Mouse (Mus musculus) cortical plate, adult 2 months (tissue): Measurements from ENCODE around the gene Prkch. TPM values are rescaled to one million over a fixed set of nuclear protein-coding genes. Genes with fewer than 3 reads are reported as not detected.

ENCODE experiments used
- H3K27ac ChIP-seq: fragments of 200-500 bp; 2 replicates; pipeline ENCODE4 v1.5.1; 2012; ENCODE audit warnings: low read length, control low read depth, inconsistent platforms; ENCODE audit not compliant: insufficient read depth
- H3K4me1 ChIP-seq: fragments of 200-500 bp; 2 replicates; pipeline ENCODE4 v1.6.1; 2011; ENCODE audit warnings: low read length; ENCODE audit not compliant: control insufficient read depth, insufficient read depth
- H3K4me3 ChIP-seq: fragments of 200-500 bp; 2 replicates; pipeline ENCODE4 v1.5.1; 2011; ENCODE audit warnings: mild to moderate bottlenecking, low read length, control low read depth; ENCODE audit not compliant: insufficient read depth
- CTCF ChIP-seq: fragments of 200-500 bp; IDR thresholded peaks from 2 replicates; pipeline ENCODE4 v1.5.1; 2011; ENCODE audit warnings: mild to moderate bottlenecking, control low read depth, low read length; ENCODE audit not compliant: insufficient read depth; ENCODE audit errors: extremely low read depth
- POLR2A ChIP-seq: fragments of 200-500 bp; IDR thresholded peaks from 2 replicates; pipeline ENCODE4 v1.6.1; 2011; ENCODE audit warnings: mild to moderate bottlenecking, low read length, control low read depth; ENCODE audit not compliant: insufficient read depth; ENCODE audit errors: extremely low read depth
- polyA plus RNA-seq: library from polyadenylated mRNA; depleted of rRNA; stranded (reverse); fragments of >200 nt; gene quantifications from 2 replicates; pipeline ENCODE4 v1.2.3, GENCODE M21; 2012; rRNA removed

Prkch gene
- polyA plus RNA-seq, 1 experiment, result 5.3 TPM

GRCm38 (mm10) chr12:73818801-73819200 lies 234.2 kb downstream of the Prkch start:
- TF ChIP-seq CTCF (no peak), POLR2A (no peak)
- Histone ChIP-seq H3K27ac (no peak overlapping the region), H3K4me3 (no peak overlapping the region), H3K4me1 (no peaks in the 10 kb centered on the region)

DNA sequence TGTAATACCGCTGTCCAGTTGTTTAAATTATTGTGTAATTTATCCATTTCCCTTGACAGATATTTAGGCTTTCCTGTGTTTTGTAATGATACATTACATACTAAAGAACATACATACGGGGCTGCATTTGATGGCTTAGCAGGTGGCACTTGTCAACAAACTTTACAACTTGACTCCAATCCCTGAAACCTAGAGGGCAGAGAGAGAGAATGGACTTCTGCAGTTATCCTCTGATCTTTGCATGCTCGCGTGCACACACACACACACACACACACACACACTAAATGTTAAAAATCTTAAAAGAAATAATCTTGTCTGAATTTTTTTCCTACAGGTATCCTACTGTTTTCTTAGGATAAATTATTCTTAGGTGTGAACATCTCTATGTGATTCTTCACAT lies 236.6 kb downstream of the Prkch start:
- no peaks in the 10 kb centered on the region for H3K4me1 ChIP-seq
- H3K4me3 ChIP-seq, result no peak overlapping the region
- H3K27ac ChIP-seq, result no peak overlapping the region
- TF ChIP-seq POLR2A (no peak), CTCF (no peak)

DNA sequence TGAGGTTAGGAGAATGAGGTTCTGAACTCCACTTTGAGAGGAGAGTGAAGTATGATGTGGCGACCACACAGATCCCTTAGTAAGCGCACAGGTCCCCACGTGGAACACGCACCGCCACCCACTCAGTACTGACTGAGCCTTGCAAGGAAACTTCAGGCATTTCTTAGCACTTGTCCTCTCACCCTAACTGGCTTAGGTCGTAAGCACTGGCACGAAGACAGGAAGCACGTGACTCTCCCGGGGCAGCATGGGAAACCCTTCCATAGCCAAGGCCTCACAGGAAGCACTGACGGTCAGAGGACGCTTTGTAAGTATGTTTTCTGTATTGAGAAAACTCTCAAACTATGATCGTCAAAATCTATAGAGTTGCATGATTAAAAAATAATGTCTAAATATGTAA lies 237.7 kb downstream of the Prkch start:
- H3K27ac ChIP-seq, result no peak overlapping the region
- TF ChIP-seq POLR2A (no peak), CTCF (no peak)
- no peak overlapping the region for H3K4me3 ChIP-seq
- no peaks in the 10 kb centered on the region for H3K4me1 ChIP-seq

GRCm38 (mm10) chr12:73824828-73825227 lies 240.2 kb downstream of the Prkch start:
- Histone ChIP-seq H3K4me3 (no peak overlapping the region), H3K4me1 (no peaks in the 10 kb centered on the region), H3K27ac (no peak overlapping the region)
- TF ChIP-seq POLR2A, result no peak
- no peak for TF ChIP-seq CTCF

Other genes with a start within 250 kb of the Prkch start
- gene Tmem30b, start 38.4 kb upstream of the Prkch start, polyA plus RNA-seq, result 0.13 and 0.27 TPM in 2 replicates